Mouse (Mus musculus): Measurements from ENCODE around the gene Gucy2d. TPM values are rescaled to one million over a fixed set of nuclear protein-coding genes. Genes with fewer than 3 reads are reported as not detected.

Gucy2d gene
- total RNA-seq (2021), result not detected
- long read RNA-seq, experiment 1, partial matches to known transcripts, result 0 of 1 reads
- long read RNA-seq, experiment 1, other reads (novel, unspliced or antisense), result 1 of 1 reads
- long read RNA-seq, experiment 2, result 0 reads

GRCm38 (mm10) chr7:98439956-98440466 is at the start of gene Gucy2d:
Gucy2d (plus strand) TSS chr7:98440416.
- no peak for DNase-seq (ENCODE audit: low spot score in 2 of 2)

GRCm38 (mm10) chr7:98390486-98390885 is 49.7 kb upstream of the Gucy2d start:
- no peak for DNase-seq (ENCODE audit: low spot score in 2 of 2)

GRCm38 (mm10) chr7:98391351-98391936 is 48.8 kb upstream of the Gucy2d start:
- DNase-seq (ENCODE audit: low spot score in 2 of 2), result peak in 1 of 2 experiments; percentile 40

- DNase-seq (ENCODE audit: low spot score in 2 of 2), result no peak
These were observed 47.6 kb upstream of the Gucy2d start for GRCm38 (mm10) chr7:98392466-98393201.

- peak in 1 of 2 experiments; percentile 26 for DNase-seq (ENCODE audit: low spot score in 2 of 2)
These were observed 37.3 kb upstream of the Gucy2d start for GRCm38 (mm10) chr7:98402582-98403574.

- DNase-seq (ENCODE audit: low spot score in 2 of 2), result peak; percentile 48 to 64
These were observed 36.2 kb upstream of the Gucy2d start for GRCm38 (mm10) chr7:98403996-98404395.

- DNase-seq (ENCODE audit: low spot score in 2 of 2), result no peak
These were observed 32.6 kb upstream of the Gucy2d start for GRCm38 (mm10) chr7:98407615-98408014.

GRCm38 (mm10) chr7:98413115-98413514 is 27.1 kb upstream of the Gucy2d start:
- DNase-seq (ENCODE audit: low spot score in 2 of 2), result no peak

- DNase-seq (ENCODE audit: low spot score in 2 of 2), result no peak
These were observed 24.7 kb upstream of the Gucy2d start for GRCm38 (mm10) chr7:98415550-98415949.

GRCm38 (mm10) chr7:98416020-98416419 is 24.2 kb upstream of the Gucy2d start:
- no peak for DNase-seq (ENCODE audit: low spot score in 2 of 2)

- DNase-seq (ENCODE audit: low spot score in 2 of 2), result peak in 1 of 2 experiments; percentile 36
These were observed 22.0 kb upstream of the Gucy2d start for GRCm38 (mm10) chr7:98418031-98418805.

GRCm38 (mm10) chr7:98419366-98419765 is 20.9 kb upstream of the Gucy2d start:
- DNase-seq (ENCODE audit: low spot score in 2 of 2), result peak in 1 of 2 experiments; percentile 24

- no peak for DNase-seq (ENCODE audit: low spot score in 2 of 2)
These were observed 16.7 kb upstream of the Gucy2d start for GRCm38 (mm10) chr7:98423546-98423945.

GRCm38 (mm10) chr7:98424396-98424795 is 15.8 kb upstream of the Gucy2d start:
- DNase-seq (ENCODE audit: low spot score in 2 of 2), result no peak

- DNase-seq (ENCODE audit: low spot score in 2 of 2), result no peak
These were observed 14.7 kb upstream of the Gucy2d start for GRCm38 (mm10) chr7:98425551-98425950.

- DNase-seq (ENCODE audit: low spot score in 2 of 2), result no peak
These were observed 13.6 kb upstream of the Gucy2d start for GRCm38 (mm10) chr7:98426641-98427040.

GRCm38 (mm10) chr7:98427115-98427835 is 12.9 kb upstream of the Gucy2d start:
- no peak for DNase-seq (ENCODE audit: low spot score in 2 of 2)

- no peak for DNase-seq (ENCODE audit: low spot score in 2 of 2)
These were observed 10.6 kb upstream of the Gucy2d start for GRCm38 (mm10) chr7:98429579-98429978.

GRCm38 (mm10) chr7:98430785-98431184 is 9.4 kb upstream of the Gucy2d start:
- peak; percentile 43 to 61 for DNase-seq (ENCODE audit: low spot score in 2 of 2)

GRCm38 (mm10) chr7:98437629-98438028 is 2.6 kb upstream of the Gucy2d start:
- peak in 1 of 2 experiments; percentile 24 for DNase-seq (ENCODE audit: low spot score in 2 of 2)

Data from layer of hippocampus, postnatal 14 days (tissue).